Mouse (Mus musculus): ENCODE results near the gene Dlgap3. TPM values are rescaled to one million over a fixed set of nuclear protein-coding genes. Genes with fewer than 3 reads are reported as not detected.

The Dlgap3 gene
- polyA plus RNA-seq, 1 experiment from 2014 or later: not detected

GRCm38 (mm10) chr4:127217048-127217447, 48.0 kb downstream of the Dlgap3 start:
- WGBS (ENCODE audit: missing documents): 63% methylated on average over 11 of the region's 11 CpGs

DNA sequence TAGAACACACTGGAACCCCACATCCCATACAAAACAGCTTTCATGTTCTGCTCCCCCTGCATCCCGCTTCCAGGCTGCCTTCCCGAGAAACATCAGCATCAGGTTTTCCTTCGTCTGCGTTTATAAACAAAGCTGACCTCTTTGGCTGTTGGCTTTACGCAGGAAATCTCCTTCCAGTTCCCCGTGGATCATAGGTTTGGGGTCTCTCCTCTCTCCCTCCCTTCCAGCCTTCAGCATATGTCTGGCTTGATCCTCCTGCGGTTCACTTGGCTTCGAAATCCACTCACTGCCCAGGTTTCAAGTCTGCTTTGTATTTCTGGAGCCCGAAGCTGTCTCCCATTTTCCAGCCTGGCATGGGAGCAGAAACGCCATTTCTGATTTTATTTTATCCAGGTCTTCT, 54.3 kb downstream of the Dlgap3 start:
- WGBS (ENCODE audit: missing documents): 33% methylated on average over 10 of the region's 10 CpGs
- Histone ChIP-seq H3K4me3 (ENCODE audit: inconsistent target) (no peak overlapping the region), H3K27ac (no peak overlapping the region), H3K36me3 (ENCODE audit: inconsistent target) (no peaks in the 10 kb centered on the region), H3K79me2 (ENCODE audit: inconsistent target) (no peaks in the 10 kb centered on the region)

More at GRCm38 (mm10) chr4:127217048-127217447, 48.0 kb downstream of the Dlgap3 start:
- H3K27ac ChIP-seq: no peak overlapping the region
- no peaks in the 10 kb centered on the region for H3K36me3 ChIP-seq (ENCODE audit: inconsistent target)
- H3K4me3 ChIP-seq (ENCODE audit: inconsistent target): no peak overlapping the region
- no peaks in the 10 kb centered on the region for H3K79me2 ChIP-seq (ENCODE audit: inconsistent target)

DNA sequence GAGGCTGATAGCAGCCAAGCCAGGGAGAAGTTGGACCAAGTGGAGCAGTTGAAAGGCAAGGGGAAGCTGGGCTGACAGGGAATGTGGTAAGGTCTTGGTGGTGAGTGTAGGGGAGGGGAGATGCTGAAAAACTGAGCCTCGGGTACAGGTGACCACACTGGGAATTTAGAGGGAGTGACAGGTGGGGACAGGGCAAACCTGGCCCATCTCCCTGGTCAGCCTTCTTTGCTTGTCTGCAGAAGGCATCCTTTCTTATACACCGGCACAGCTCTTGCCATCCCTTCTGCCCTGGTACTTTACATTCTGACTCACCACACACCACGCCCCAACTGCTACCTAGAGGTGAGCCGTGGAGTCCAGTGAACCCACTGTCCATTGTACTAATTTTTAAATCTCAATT, 54.8 kb downstream of the Dlgap3 start:
- H3K4me3 ChIP-seq (ENCODE audit: inconsistent target): no peak overlapping the region
- no peak overlapping the region for H3K27ac ChIP-seq
- H3K79me2 ChIP-seq (ENCODE audit: inconsistent target): no peaks in the 10 kb centered on the region
- no peaks in the 10 kb centered on the region for H3K36me3 ChIP-seq (ENCODE audit: inconsistent target)
- WGBS (ENCODE audit: missing documents): 48% methylated on average over 4 of the region's 4 CpGs

DNA sequence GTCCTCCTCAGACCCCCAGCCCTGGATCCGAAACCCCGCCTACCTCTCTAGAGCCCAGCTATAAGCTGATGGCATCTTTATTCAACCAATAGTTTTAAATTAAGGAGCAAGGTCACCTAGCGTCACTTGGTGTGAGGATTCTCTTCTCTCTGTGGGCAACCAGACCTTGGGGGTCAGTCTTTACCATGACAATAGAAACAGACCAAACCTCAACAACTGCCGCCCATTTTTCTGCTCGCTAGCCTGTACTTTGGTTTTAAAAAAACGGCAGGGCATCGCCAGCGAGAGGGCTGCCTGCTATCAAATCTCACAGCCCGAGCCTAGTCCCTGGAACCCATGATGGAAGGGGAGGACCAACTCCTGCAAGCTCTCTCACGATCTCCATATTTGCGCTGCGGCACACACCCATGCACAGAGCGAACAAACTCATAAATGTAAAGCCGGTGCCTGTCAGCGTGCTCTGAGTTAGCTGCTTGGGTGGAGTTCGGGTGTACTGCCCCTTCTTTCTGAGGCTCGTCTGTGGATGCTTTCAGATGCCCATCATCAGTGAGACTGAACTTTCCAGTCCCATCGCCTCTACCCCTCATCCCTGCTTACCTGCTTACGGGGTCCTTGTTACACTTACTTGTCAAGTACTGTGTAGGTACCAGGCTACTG, 55.6 kb downstream of the Dlgap3 start:
- 19% methylated on average over 17 of the region's 19 CpGs for WGBS (ENCODE audit: missing documents)
- no peak overlapping the region for H3K4me3 ChIP-seq (ENCODE audit: inconsistent target)
- no peaks in the 10 kb centered on the region for H3K79me2 ChIP-seq (ENCODE audit: inconsistent target)
- no peaks in the 10 kb centered on the region for H3K36me3 ChIP-seq (ENCODE audit: inconsistent target)
- H3K27ac ChIP-seq: no peak overlapping the region

DNA sequence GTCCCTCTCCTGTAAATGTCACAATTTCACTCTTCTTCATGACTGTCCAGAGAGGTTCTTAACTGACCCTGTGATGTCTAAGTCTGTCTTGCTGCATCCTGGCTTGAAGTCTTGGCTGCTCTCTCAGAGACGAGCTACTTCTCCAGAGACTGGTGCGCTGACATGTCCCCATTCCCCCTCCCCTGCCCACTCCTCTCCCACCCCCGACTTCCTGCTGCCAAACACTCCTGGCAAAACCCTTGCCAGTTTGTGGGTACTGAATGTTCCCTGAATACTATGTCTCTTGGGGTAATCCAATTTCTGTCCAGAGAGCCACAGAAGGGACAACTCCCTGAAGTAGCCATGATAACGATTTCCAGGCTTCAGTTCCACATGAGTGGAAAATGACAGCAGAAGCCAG, 57.1 kb downstream of the Dlgap3 start:
- Histone ChIP-seq H3K4me3 (ENCODE audit: inconsistent target) (no peak overlapping the region), H3K79me2 (ENCODE audit: inconsistent target) (no peaks in the 10 kb centered on the region), H3K27ac (no peak overlapping the region), H3K36me3 (ENCODE audit: inconsistent target) (no peaks in the 10 kb centered on the region)
- WGBS (ENCODE audit: missing documents): 47% methylated on average over 4 of the region's 4 CpGs

DNA sequence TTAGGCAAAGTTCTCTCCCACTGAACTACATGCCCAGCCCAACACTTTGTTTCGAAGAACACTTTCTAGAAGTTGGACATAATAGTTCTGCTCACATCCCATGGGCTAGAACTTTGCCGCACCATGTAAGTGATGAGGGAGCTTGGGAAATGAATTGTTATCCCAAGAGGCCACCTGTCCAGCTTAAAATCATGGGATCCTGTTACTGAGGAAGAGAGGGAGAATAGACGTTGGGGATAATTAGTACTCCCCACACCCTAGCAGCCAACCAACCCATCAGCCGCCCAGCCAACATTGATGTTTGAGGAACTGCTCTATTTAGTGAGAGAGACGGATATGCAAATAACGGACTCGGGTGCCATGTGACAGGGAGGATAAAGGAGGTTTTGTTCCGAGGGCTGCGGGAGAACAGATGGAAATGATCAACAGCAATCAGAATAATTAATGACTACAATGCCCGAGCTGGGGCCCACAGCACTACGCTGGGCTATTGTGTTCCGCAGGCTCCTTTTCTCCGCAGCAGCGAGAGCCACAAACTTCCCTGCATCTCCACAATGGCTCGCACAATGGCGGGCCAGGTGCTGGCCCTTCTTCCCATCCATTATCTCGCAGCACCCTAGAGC, 58.2 kb downstream of the Dlgap3 start:
- H3K79me2 ChIP-seq (ENCODE audit: inconsistent target): no peaks in the 10 kb centered on the region
- H3K4me3 ChIP-seq (ENCODE audit: inconsistent target): no peak overlapping the region
- no peaks in the 10 kb centered on the region for H3K36me3 ChIP-seq (ENCODE audit: inconsistent target)
- H3K27ac ChIP-seq: no peak overlapping the region
- 36% methylated on average over 17 of the region's 17 CpGs for WGBS (ENCODE audit: missing documents)

DNA sequence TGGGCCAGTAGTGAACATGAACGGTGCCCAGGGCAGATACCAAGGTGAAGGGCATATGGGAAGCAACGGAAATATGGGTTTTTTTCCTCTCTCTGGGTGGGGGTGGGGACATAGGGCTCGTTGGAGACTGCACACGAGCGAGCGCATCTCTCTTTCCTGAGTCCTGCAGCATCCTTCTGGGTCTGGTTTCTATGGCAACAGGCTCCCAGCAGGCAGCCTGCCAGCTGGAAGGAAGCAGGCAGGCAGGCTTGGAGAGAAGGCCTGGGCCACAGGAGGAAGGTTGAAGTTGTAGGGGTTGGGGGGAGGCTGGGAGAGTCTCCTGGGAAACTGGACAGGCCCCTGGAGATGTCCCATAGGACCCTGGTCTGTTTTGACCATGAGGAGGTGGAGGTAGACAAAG, 63.0 kb downstream of the Dlgap3 start:
- 58% methylated on average over 6 of the region's 6 CpGs for WGBS (ENCODE audit: missing documents)
- no peaks in the 10 kb centered on the region for H3K79me2 ChIP-seq (ENCODE audit: inconsistent target)

DNA sequence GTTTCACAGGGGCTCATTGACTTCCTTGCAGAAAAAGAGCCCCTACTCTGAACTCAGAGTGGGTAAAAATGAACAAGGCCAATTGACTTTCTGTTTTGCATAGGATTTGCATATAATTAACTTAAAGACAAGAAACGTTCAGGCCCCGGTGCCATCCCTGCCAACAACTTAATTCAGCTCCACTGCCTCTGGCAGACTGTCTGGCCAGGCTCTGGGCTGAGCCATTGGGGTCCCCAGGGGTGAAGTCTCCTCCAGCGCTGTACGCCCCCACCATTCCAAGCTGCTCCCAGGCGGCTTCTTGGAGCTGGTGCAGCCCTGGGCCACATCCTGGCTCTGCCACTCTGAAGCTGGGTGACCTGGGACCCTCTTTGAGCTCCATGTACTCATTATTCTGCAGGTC, 63.5 kb downstream of the Dlgap3 start:
- 72% methylated on average over 5 of the region's 5 CpGs for whole genome bisulfite sequencing (ENCODE audit: missing documents)
- no peak overlapping the region for H3K27ac ChIP-seq
- no peak overlapping the region for H3K4me3 ChIP-seq (ENCODE audit: inconsistent target)

More for the DNA sequence above, 63.0 kb downstream of the Dlgap3 start:
- Histone ChIP-seq H3K36me3 (ENCODE audit: inconsistent target) (no peaks in the 10 kb centered on the region), H3K4me3 (ENCODE audit: inconsistent target) (no peak overlapping the region), H3K27ac (no peak overlapping the region)

DNA sequence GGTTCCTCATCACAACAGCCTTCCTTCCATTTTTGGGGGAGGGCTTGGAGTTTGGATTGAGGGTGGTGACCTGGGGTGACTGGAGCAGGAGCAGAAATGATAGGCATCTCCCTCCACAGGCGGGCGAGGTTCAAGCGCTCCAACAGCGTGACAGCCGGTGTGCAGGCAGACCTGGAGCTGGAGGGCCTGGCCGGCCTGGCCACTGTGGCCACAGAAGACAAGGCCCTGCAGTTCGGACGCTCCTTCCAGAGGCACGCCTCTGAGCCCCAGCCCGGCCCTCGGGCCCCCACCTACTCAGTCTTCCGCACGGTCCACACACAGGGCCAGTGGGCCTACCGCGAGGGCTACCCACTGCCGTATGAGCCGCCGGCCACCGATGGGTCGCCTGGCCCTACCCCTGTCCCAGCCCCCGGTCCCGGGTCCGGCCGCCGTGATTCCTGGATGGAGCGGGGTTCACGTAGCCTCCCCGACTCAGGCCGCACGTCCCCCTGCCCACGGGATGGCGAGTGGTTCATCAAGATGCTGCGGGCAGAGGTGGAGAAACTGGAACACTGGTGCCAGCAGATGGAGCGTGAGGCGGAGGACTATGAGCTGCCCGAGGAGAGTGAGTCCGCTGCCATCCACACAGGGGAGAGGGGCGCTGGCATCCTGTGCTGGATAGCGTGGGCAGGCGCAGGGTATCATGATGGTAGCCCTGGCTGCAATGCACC, 64.6 kb downstream of the Dlgap3 start:
- Histone ChIP-seq H3K36me3 (ENCODE audit: inconsistent target) (no peaks in the 10 kb centered on the region), H3K79me2 (ENCODE audit: inconsistent target) (no peaks in the 10 kb centered on the region), H3K27ac (no peak overlapping the region), H3K4me3 (ENCODE audit: inconsistent target) (no peak overlapping the region)
- WGBS (ENCODE audit: missing documents): 90% methylated on average over 35 of the region's 40 CpGs

More for the DNA sequence above, 63.5 kb downstream of the Dlgap3 start:
- Histone ChIP-seq H3K79me2 (ENCODE audit: inconsistent target) (no peaks in the 10 kb centered on the region), H3K36me3 (ENCODE audit: inconsistent target) (no peaks in the 10 kb centered on the region)

- no peak overlapping the region for H3K27ac ChIP-seq
- no peaks in the 10 kb centered on the region for H3K79me2 ChIP-seq (ENCODE audit: inconsistent target)
- H3K4me3 ChIP-seq (ENCODE audit: inconsistent target): no peak overlapping the region
- H3K36me3 ChIP-seq (ENCODE audit: inconsistent target): no peaks in the 10 kb centered on the region
- WGBS (ENCODE audit: missing documents): under 1% methylated on average over 63 of the region's 67 CpGs
These were observed 66.9 kb downstream of the Dlgap3 start for GRCm38 (mm10) chr4:127235742-127236487.

DNA sequence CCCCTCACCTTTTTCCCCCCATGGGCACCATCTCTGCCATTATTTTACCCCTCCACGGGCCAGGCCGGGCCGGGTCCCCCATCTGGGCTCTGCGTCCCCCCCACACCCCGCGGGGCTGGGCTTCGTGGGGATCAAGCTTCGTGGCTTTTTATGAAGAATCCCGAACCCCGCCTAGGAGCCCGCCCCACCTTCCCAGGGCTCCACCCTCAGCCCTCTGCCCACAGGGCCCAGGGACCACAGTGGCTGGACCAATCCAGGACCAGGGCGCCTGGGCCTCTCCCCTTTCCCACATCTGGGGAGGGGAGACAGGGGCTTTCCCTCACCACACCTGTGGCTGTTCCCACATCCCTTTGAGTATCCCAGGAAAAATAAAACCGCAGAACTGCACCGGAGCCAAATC, 67.6 kb downstream of the Dlgap3 start:
- Histone ChIP-seq H3K79me2 (ENCODE audit: inconsistent target) (no peaks in the 10 kb centered on the region), H3K27ac (no peak overlapping the region), H3K4me3 (ENCODE audit: inconsistent target) (no peak overlapping the region), H3K36me3 (ENCODE audit: inconsistent target) (no peaks in the 10 kb centered on the region)
- WGBS (ENCODE audit: missing documents): 12% methylated on average over 14 of the region's 14 CpGs

DNA sequence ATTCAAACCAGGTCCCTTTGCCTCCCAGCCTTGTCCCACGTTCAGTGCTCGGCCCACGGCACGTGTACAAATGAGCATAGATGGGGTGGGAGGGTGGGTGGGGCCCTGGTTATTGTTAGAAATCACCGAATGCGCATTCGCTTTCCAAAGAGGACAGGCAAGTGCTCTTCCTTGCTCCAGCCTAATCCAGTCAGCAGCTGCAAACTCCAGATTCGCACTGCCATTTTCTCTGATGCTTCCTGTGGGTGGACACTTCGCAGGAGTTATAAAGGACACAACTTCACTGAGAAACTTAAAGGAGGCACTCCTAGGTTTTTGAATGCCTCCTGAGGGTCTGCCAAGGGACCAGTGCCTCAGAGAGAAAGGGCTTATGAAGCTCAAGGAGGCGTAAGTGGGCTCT, 68.3 kb downstream of the Dlgap3 start:
- no peaks in the 10 kb centered on the region for H3K79me2 ChIP-seq (ENCODE audit: inconsistent target)
- no peak overlapping the region for H3K4me3 ChIP-seq (ENCODE audit: inconsistent target)
- whole genome bisulfite sequencing (ENCODE audit: missing documents): 88% methylated on average over 9 of the region's 10 CpGs
- H3K27ac ChIP-seq: no peak overlapping the region
- no peaks in the 10 kb centered on the region for H3K36me3 ChIP-seq (ENCODE audit: inconsistent target)

- 15% methylated on average over 6 of the region's 6 CpGs for WGBS (ENCODE audit: missing documents)
- Histone ChIP-seq H3K27ac (peak overlapping the region; percentile 43), H3K4me3 (ENCODE audit: inconsistent target) (no peak overlapping the region)
These were observed 73.7 kb downstream of the Dlgap3 start for GRCm38 (mm10) chr4:127242696-127243095.

DNA sequence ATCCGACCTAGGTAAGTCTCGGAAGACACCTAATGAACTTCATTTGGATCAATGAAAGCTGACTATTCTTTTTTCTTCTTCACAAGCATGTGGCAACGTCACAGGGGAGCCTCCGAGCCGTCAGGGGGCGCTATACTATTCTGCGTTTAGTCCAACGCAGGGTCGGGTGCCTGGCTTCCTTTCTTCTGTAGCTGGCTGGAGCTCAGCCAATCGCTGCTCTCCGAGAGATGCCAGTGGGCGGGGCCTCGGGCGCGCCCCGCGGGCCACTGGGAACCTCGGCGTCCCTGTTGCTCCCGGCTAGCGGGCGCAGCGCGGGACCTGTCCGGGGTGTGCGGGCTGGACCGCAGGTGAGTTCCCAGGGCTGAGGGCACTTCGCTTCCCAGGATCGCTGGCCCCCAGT, 74.5 kb downstream of the Dlgap3 start, which contains the start of gene Smim12:
Gene Smim12 (plus strand): TSS at position 233 of the 400 bp plus-strand sequence.
- WGBS (ENCODE audit: missing documents): under 1% methylated on average over 29 of the region's 29 CpGs
- peaks cover 30% of the 10 kb centered on the region for H3K79me2 ChIP-seq (ENCODE audit: inconsistent target)
- H3K36me3 ChIP-seq (ENCODE audit: inconsistent target): peaks cover 15% of the 10 kb centered on the region
- H3K27ac ChIP-seq: peak within 1 kb of the TSS; percentile 43
- H3K4me3 ChIP-seq (ENCODE audit: inconsistent target): peak within 1 kb of the TSS; percentile 93

More at GRCm38 (mm10) chr4:127242696-127243095, 73.7 kb downstream of the Dlgap3 start:
- H3K79me2 ChIP-seq (ENCODE audit: inconsistent target): peaks cover 30% of the 10 kb centered on the region
- H3K36me3 ChIP-seq (ENCODE audit: inconsistent target): peaks cover 8% of the 10 kb centered on the region
